Mouse (Mus musculus) bone marrow macrophage, adult 2 months (primary cell): ENCODE measurements at regions not wholly inside any gene's neighbourhood (a gene's known extent, or its start where the extent isn't known, plus 50 kb on each side); places are given as distances from the start of the nearest gene placed in this dataset.

Experiments
- CTCF ChIP-seq: IDR thresholded peaks from 2 replicates; pipeline ENCODE4 v1.5.1; 2012; ENCODE audit warnings: low read depth, mild to moderate bottlenecking, low read length, moderate library complexity
- POLR2A ChIP-seq: IDR thresholded peaks from 2 replicates; pipeline ENCODE4 v1.6.1; 2012; ENCODE audit warnings: mild to moderate bottlenecking, low read depth, low read length, borderline replicate concordance

DNA sequence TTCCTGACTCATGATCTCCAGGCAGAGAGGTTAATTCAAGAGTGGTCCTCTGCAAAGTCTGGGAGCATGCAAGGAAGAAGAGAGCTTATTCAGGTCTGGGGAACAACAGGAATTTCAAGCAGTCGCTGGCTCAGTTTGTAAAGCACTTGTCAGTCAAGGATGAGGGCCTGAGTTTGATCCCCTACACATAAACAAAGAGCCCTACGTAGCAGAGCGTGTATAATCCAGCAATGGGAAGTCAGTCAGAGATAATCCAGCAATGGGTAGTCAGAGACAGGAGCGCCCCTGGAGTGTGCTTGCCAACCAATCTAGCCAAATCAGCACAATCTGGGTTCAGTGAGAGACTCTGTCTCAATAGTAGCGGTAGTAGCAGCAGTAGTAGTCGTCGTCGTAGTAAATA lies 61.3 kb upstream of the Clint1 start:
- TF ChIP-seq POLR2A (no peak), CTCF (no peak)
